Comparison of ENCODE assay signal across 8 mouse cellular contexts in the genomic region with DNA sequence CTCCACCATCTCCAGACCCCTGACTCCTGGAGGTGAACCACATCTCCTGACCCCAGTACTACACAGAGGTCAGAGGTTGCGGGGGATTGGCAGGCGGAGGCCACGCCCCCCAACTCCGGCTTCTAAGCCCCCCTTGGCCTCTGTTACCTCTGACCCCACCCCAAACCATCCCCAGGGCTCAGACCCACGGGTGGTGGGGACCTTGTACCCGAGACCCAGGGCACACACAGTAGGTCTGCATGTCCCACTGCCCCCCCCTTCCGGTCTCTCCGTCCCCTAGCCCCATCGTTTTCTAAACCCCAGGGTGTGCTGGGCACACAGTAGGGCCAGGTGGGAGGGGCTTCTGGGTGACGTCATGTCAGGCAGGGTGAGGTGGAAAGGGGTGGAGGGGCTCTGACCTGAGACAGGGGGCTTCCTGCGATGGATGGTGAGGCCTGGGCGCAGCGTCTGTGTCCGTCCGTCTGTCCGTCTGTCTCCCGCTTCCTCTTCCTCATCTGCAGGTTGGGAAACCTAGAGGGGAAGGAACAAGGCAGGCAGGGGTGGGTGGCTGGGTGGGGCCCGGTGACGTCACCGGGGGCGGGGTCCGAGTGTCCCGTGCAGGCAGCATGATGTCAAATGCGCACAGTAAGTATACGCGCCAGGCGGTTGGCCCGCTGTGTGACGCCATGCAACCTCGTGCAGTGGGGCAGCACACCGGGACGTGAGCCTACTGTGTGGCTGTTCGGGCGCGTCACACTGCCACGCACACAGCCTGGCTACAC. TPM values are rescaled to one million over a fixed set of nuclear protein-coding genes. Genes with fewer than 3 reads are reported as not detected.
A peak's percentile ranks its signal among the peaks of the same experiment; 100 is the strongest.
DNase-seq lines count a peak whose midpoint lies in the region; ATAC-seq lines count a peak whose summit lies in the region.

Csf2ra (minus strand) TSS at position 489 of the 761 bp plus-strand sequence.

- WGBS in heart, embryonic 15.5 days, result 48% methylated on average over 36 of the region's 36 CpGs
- WGBS in liver, embryonic 15.5 days (ENCODE audit: insufficient replicate concordance), result 44% methylated on average over 36 of the region's 36 CpGs
- WGBS in neural tube, embryonic 11.5 days, result 54% methylated on average over 36 of the region's 36 CpGs

- H3K27me3 ChIP-seq in heart, embryonic 15.5 days, result no peaks in the 10 kb centered on the region
- H3K27me3 ChIP-seq in liver, embryonic 15.5 days, result peaks cover 5% of the 10 kb centered on the region; the same call in 1 of the 2 replicates
- H3K27me3 ChIP-seq in neural tube, embryonic 11.5 days (ENCODE audit: control insufficient read depth, insufficient read depth, low read length), result no peaks in the 10 kb centered on the region

- H3K9me3 ChIP-seq in heart, embryonic 15.5 days (replicated peaks), result 0 out of 2 replicates have a peak, but pooled peaks cover 5% of the 10 kb centered on the region
- 0 out of 2 replicates have a peak, but pooled peaks cover 5% of the 10 kb centered on the region for H3K9me3 ChIP-seq in liver, embryonic 15.5 days (replicated peaks)
- H3K9me3 ChIP-seq in neural tube, embryonic 11.5 days (ENCODE audit: control insufficient read depth, low read length), result no peaks in the 10 kb centered on the region

- no peaks in the 10 kb centered on the region for H3K36me3 ChIP-seq in heart, embryonic 15.5 days
- no peaks in the 10 kb centered on the region for H3K36me3 ChIP-seq in liver, embryonic 15.5 days (replicated peaks)
- H3K36me3 ChIP-seq in neural tube, embryonic 11.5 days (ENCODE audit: control insufficient read depth, insufficient read depth, low read length), result no peaks in the 10 kb centered on the region

- peak within 1 kb of the TSS; percentile 65 for H3K4me3 ChIP-seq in heart, embryonic 15.5 days
- H3K4me3 ChIP-seq in liver, embryonic 15.5 days (replicated peaks), result peak within 1 kb of the TSS; percentile 59
- H3K4me3 ChIP-seq in neural tube, embryonic 11.5 days (ENCODE audit: low read depth, low read length), result peak within 1 kb of the TSS; percentile 54

- H3K4me2 ChIP-seq in heart, embryonic 15.5 days, result peak within 1 kb of the TSS; percentile 76
- H3K4me2 ChIP-seq in liver, embryonic 15.5 days, result peak within 1 kb of the TSS; percentile 78
- peak within 1 kb of the TSS; percentile 49 for H3K4me2 ChIP-seq in neural tube, embryonic 11.5 days (ENCODE audit: low read depth)

- H3K27ac ChIP-seq in heart, embryonic 15.5 days, result peak within 1 kb of the TSS; percentile 88
- H3K27ac ChIP-seq in liver, embryonic 15.5 days (replicated peaks), result peak within 1 kb of the TSS; percentile 79
- H3K27ac ChIP-seq in neural tube, embryonic 11.5 days (ENCODE audit: low read depth, low read length), result peak within 1 kb of the TSS; percentile 78

- DNase-seq in 416B (ENCODE audit: low read depth) (peak; percentile 71), R1 (ENCODE audit: low read depth, low spot score) (peak; percentile 93)
- DNase-seq in embryo, embryonic 11 days, result peak; percentile 34
- DNase-seq in kidney, postnatal 36 days, result peak; percentile 2 to 24
- no peak for DNase-seq in neural tube, embryonic 11.5 days (ENCODE audit: low spot score)
- peak; percentile 11 for DNase-seq in urinary bladder, postnatal 25 days (ENCODE audit: low spot score)

- ATAC-seq in heart, embryonic 15.5 days (replicated peaks; ENCODE audit: insufficient number of reproducible peaks, insufficient read depth, low FRiP score, low read depth), result no peak
- no peak for ATAC-seq in liver, embryonic 15.5 days (ENCODE audit: insufficient read depth)
- peak; percentile 3; the same call in 1 of the 2 replicates for ATAC-seq in neural tube, embryonic 11.5 days (ENCODE audit: insufficient read depth, low FRiP score, low TSS enrichment)

- H3K9ac ChIP-seq in heart, embryonic 15.5 days, result peak within 1 kb of the TSS; percentile 46
- H3K9ac ChIP-seq in liver, embryonic 15.5 days, result no peak within 1 kb of the TSS
- H3K9ac ChIP-seq in neural tube, embryonic 11.5 days (ENCODE audit: low read length), result peak within 1 kb of the TSS; percentile 45

- H3K4me1 ChIP-seq in heart, embryonic 15.5 days (replicated peaks), result peaks cover 11% of the 10 kb centered on the region
- peaks cover 26% of the 10 kb centered on the region for H3K4me1 ChIP-seq in liver, embryonic 15.5 days (replicated peaks)
- H3K4me1 ChIP-seq in neural tube, embryonic 11.5 days (ENCODE audit: control insufficient read depth, insufficient read depth, low read length), result no peaks in the 10 kb centered on the region

RNA-seq across cellular contexts. Expression of gene Csf2ra, which starts in this region (rescaled TPM):
- 32.4 and 44.3 TPM in 2 replicates for polyA plus RNA-seq in heart, embryonic 15.5 days (2015; fragmentation: Nextera tagmentation; extraction: Ambion mirVana)
- polyA plus RNA-seq in liver, embryonic 15.5 days (2015; fragmentation: Nextera tagmentation; extraction: Ambion mirVana), result 15.8 and 19.1 TPM in 2 replicates
- polyA plus RNA-seq in neural tube, embryonic 11.5 days (2014; fragmentation: Nextera tagmentation; extraction: Ambion mirVana), result 14.8 and 18.3 TPM in 2 replicates
